In the genomic region with DNA sequence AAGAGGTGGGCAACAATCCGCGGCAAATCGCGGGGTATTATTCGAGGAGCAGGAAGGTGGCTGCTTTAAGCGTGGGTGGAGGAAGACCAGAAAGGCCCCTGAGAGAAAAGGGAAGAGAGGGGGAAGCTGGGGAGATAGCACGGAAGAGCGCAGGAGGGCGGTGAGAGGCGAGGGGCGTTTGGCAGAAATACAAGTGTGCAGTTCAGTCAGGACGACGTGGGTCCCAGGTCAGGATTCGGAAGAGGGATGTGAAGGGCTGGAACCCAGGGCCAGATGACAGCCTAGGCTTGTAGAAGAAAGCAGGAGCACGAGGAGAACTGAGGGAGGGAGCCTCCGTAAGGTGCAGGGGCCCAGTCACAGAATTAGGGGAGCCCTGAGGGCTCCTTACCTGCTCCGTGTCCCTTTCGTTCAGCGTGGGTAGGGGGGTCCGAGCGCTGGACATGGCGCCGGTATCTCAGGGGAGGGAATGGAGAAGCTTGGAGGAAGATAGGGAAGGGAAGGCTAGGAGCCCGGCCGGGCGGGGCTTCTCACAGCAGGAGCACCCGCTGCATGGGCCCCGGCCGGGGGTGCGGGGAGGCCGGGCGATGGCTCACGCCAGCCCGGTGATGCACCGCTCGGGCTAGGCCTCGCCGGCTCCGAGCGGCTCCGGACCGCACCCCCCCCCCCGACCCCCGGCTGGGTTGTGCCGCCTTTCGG, we compare ENCODE assay signal across 9 mouse cellular contexts. TPM values are rescaled to one million over a fixed set of nuclear protein-coding genes. Genes with fewer than 3 reads are reported as not detected.
A peak's percentile ranks its signal among the peaks of the same experiment; 100 is the strongest.
DNase-seq lines count a peak whose midpoint lies in the region; ATAC-seq lines count a peak whose summit lies in the region.
"Had no signal": no experiment of that assay in that cellular context is flagged by ENCODE, and none has a peak within 500 bp of the region (broad histone marks: within the 10 kb centered on the region; RNA-seq: fewer than 3 reads in every experiment).

No protein-coding gene starts in this region.

- H3K27ac ChIP-seq in neural tube, embryonic 14.5 days (ENCODE audit: low read depth, low read length) = peak overlapping the region; percentile 73

- WGBS in neural tube, embryonic 14.5 days = under 1% methylated on average over 31 of the region's 46 CpGs

- DNase-seq in embryo, embryonic 11 days = peak; percentile 19
- DNase-seq in embryo, embryonic 10.5 days (ENCODE audit: low spot score) = no peak
- peak; percentile 12 for DNase-seq in right cerebral cortex, adult 18-20 months
- DNase-seq in right cerebral cortex, postnatal 25 days = no peak
- peak; percentile 25 to 30 for DNase-seq in frontal cortex, postnatal 14 days (ENCODE audit: low spot score in 2 of 2)
- DNase-seq in liver = peak; percentile 26
- no peak for DNase-seq in Muller cell, postnatal 12 days (ENCODE audit: inconsistent ontology term)

- ATAC-seq in neural tube, embryonic 14.5 days (ENCODE audit: low read depth) = peak; percentile 81

- H3K9me3 ChIP-seq in neural tube, embryonic 14.5 days (ENCODE audit: control insufficient read depth, low read length) = no peaks in the 10 kb centered on the region

- H3K36me3 ChIP-seq in neural tube, embryonic 14.5 days (ENCODE audit: control insufficient read depth, insufficient read depth, low read length) = no peaks in the 10 kb centered on the region

- peaks cover 24% of the 10 kb centered on the region for H3K4me1 ChIP-seq in neural tube, embryonic 14.5 days (ENCODE audit: control insufficient read depth, insufficient read depth, low read length)

- H3K9ac ChIP-seq in neural tube, embryonic 14.5 days (replicated peaks; ENCODE audit: low read depth, low read length) = peak overlapping the region; percentile 66

- no peaks in the 10 kb centered on the region for H3K27me3 ChIP-seq in neural tube, embryonic 14.5 days (ENCODE audit: control insufficient read depth, insufficient read depth, low read length)
- H3K27me3 ChIP-seq: Patski had no signal

- H3K4me2 ChIP-seq in neural tube, embryonic 14.5 days (ENCODE audit: low read depth, low read length) = peak overlapping the region; percentile 92

- H3K4me3 ChIP-seq in neural tube, embryonic 14.5 days (ENCODE audit: low read depth, low read length) = peak overlapping the region; percentile 65

RNA-seq across cellular contexts. Expression of a gene that starts 0.7 kb away (rescaled TPM):
- polyA plus RNA-seq in neural tube, embryonic 14.5 days (2014; fragmentation: Nextera tagmentation; extraction: Ambion mirVana) = 44.3 and 62.7 TPM in 2 replicates

RNA-seq across cellular contexts. Expression of a gene that starts 41.9 kb away (rescaled TPM):
- polyA plus RNA-seq in neural tube, embryonic 14.5 days (2014; fragmentation: Nextera tagmentation; extraction: Ambion mirVana) = 15.8 and 22.6 TPM in 2 replicates

Comparison
In these comparisons a context has a peak if more than half of its experiments do, and no peak if none do; other contexts are left out.
1. DNase-seq: peak in embryo, embryonic 11 days (single experiment), right cerebral cortex, adult 18-20 months (single experiment), frontal cortex, postnatal 14 days (2 of 2) and liver (single experiment); none in embryo, embryonic 10.5 days (single experiment), right cerebral cortex, postnatal 25 days (single experiment) and Muller cell, postnatal 12 days (single experiment).